Comparison of ENCODE assay signal across 10 mouse cellular contexts in the genomic region with DNA sequence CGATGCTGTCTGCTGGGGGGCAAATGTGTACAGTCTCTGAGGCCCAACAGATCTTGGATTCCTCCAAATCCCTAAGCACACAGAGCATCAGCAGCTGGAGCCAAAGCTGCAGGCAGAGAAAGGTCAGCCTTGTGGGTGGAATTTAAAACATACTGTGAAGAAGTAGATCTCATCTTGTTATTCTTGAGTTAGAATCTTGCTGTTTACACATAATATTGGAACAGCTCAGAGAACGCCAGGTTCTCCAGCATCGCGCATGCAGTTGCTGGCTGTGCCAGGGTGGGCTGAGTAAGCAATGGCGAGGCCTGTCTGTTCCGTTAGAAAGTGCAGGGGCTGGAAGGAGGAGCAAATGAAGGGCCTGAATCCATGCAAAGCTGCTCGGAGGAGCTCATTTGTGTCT. TPM values are rescaled to one million over a fixed set of nuclear protein-coding genes. Genes with fewer than 3 reads are reported as not detected.
DNase-seq lines count a peak whose midpoint lies in the region; ATAC-seq and TF ChIP-seq lines count a peak whose summit lies in the region.
"Had no signal": no experiment of that assay in that cellular context is flagged by ENCODE, and none has a peak within 500 bp of the region (broad histone marks: within the 10 kb centered on the region; RNA-seq: fewer than 3 reads in every experiment).

No protein-coding gene starts in this region.

- no peaks in the 10 kb centered on the region for H3K9me3 ChIP-seq in kidney, postnatal 0 days (replicated peaks; ENCODE audit: low read length)
- no peaks in the 10 kb centered on the region for H3K9me3 ChIP-seq in embryonic facial prominence, embryonic 14.5 days (ENCODE audit: control insufficient read depth, low read length)
- H3K9me3 ChIP-seq in lung, embryonic 16.5 days (ENCODE audit: control insufficient read depth, low read length): no peaks in the 10 kb centered on the region

- DNase-seq in kidney, postnatal 0 days (ENCODE audit: low spot score): peak; percentile 57
- DNase-seq in kidney, postnatal 10 days: no peak
- DNase-seq in adipocyte (ENCODE audit: low spot score) (peak; percentile 32), MN1 (ENCODE audit: low spot score) (no peak)
- DNase-seq in embryonic facial prominence, embryonic 14.5 days (ENCODE audit: low spot score): peak; percentile 62
- DNase-seq in thymus, adult 2 months: no peak
- DNase-seq: adrenal gland, postnatal 14 days; thymus, postnatal 36 days had no signal

- H3K36me3 ChIP-seq in kidney, postnatal 0 days (ENCODE audit: insufficient read depth, low read length): no peaks in the 10 kb centered on the region
- H3K36me3 ChIP-seq in embryonic facial prominence, embryonic 14.5 days (ENCODE audit: control insufficient read depth, insufficient read depth, low read length): no peaks in the 10 kb centered on the region
- H3K36me3 ChIP-seq in lung, embryonic 16.5 days (ENCODE audit: control insufficient read depth, insufficient read depth, low read length): no peaks in the 10 kb centered on the region
- H3K36me3 ChIP-seq in thymus, adult 2 months (ENCODE audit: control insufficient read depth, insufficient read depth, low read length): no peaks in the 10 kb centered on the region

- no peaks in the 10 kb centered on the region for H3K27me3 ChIP-seq in kidney, postnatal 0 days (ENCODE audit: insufficient read depth, low read length)
- no peaks in the 10 kb centered on the region for H3K27me3 ChIP-seq in embryonic facial prominence, embryonic 14.5 days (replicated peaks; ENCODE audit: control insufficient read depth, insufficient read depth, low read length)
- no peaks in the 10 kb centered on the region for H3K27me3 ChIP-seq in lung, embryonic 16.5 days (ENCODE audit: control insufficient read depth, insufficient read depth, low read depth, low read length)
- H3K27me3 ChIP-seq in thymus, adult 2 months (ENCODE audit: control insufficient read depth, insufficient read depth, low read length): no peaks in the 10 kb centered on the region

- no peak for TF ChIP-seq POLR2A in thymus, adult 2 months (IDR thresholded peaks at IDR 0.05; ENCODE audit: control insufficient read depth, extremely low read depth, insufficient read depth, low read length, poor library complexity)

- H3K4me3 ChIP-seq in kidney, postnatal 0 days (replicated peaks; ENCODE audit: low read depth, low read length): no peak overlapping the region
- H3K4me3 ChIP-seq in embryonic facial prominence, embryonic 14.5 days (ENCODE audit: low read depth, low read length): no peak overlapping the region
- H3K4me3 ChIP-seq in lung, embryonic 16.5 days (ENCODE audit: low read length): no peak overlapping the region
- no peak overlapping the region for H3K4me3 ChIP-seq in thymus, adult 2 months (ENCODE audit: control insufficient read depth, insufficient read depth, low read length)

- H3K9ac ChIP-seq in kidney, postnatal 0 days (ENCODE audit: low read depth, low read length): no peak overlapping the region
- H3K9ac ChIP-seq in embryonic facial prominence, embryonic 14.5 days (ENCODE audit: low read depth, low read length): no peak overlapping the region
- no peak overlapping the region for H3K9ac ChIP-seq in lung, embryonic 16.5 days (ENCODE audit: low read length)

- H3K4me2 ChIP-seq in kidney, postnatal 0 days (ENCODE audit: low read length): no peak overlapping the region
- H3K4me2 ChIP-seq in embryonic facial prominence, embryonic 14.5 days (ENCODE audit: low read depth, low read length): no peak overlapping the region
- H3K4me2 ChIP-seq in lung, embryonic 16.5 days (ENCODE audit: low read depth, low read length): no peak overlapping the region

- H3K27ac ChIP-seq in kidney, postnatal 0 days: peak overlapping the region; percentile 25; the same call in 1 of the 2 replicates
- peak overlapping the region; percentile 66 for H3K27ac ChIP-seq in embryonic facial prominence, embryonic 14.5 days (replicated peaks; ENCODE audit: low read depth, low read length)
- H3K27ac ChIP-seq in lung, embryonic 16.5 days (ENCODE audit: low read length): peak overlapping the region; percentile 42
- H3K27ac ChIP-seq in thymus, adult 2 months (ENCODE audit: control insufficient read depth, insufficient read depth, low read length): no peak overlapping the region

- TF ChIP-seq CTCF in kidney, postnatal 0 days (IDR thresholded peaks at IDR 0.05; ENCODE audit: low read depth): no peak
- TF ChIP-seq CTCF in thymus, adult 2 months (IDR thresholded peaks at IDR 0.05; ENCODE audit: borderline replicate concordance, control insufficient read depth, extremely low read depth, insufficient read depth, low read length, poor library complexity): no peak

- no peak for ATAC-seq in kidney, postnatal 0 days (replicated peaks; ENCODE audit: low FRiP score, low read depth)
- ATAC-seq in embryonic facial prominence, embryonic 14.5 days (ENCODE audit: low read depth): no peak
- peak; percentile 21; the same call in 1 of the 2 replicates for ATAC-seq in lung, embryonic 16.5 days (ENCODE audit: low read depth)

- H3K4me1 ChIP-seq in kidney, postnatal 0 days (replicated peaks; ENCODE audit: insufficient read depth, low read length): no peaks in the 10 kb centered on the region; the same call in 1 of the 2 replicates
- peaks cover 16% of the 10 kb centered on the region; the same call in 1 of the 2 replicates for H3K4me1 ChIP-seq in embryonic facial prominence, embryonic 14.5 days (ENCODE audit: control insufficient read depth, insufficient read depth, low read length)
- peaks cover 16% of the 10 kb centered on the region for H3K4me1 ChIP-seq in lung, embryonic 16.5 days (replicated peaks; ENCODE audit: control insufficient read depth, insufficient read depth, low read length)
- H3K4me1 ChIP-seq in thymus, adult 2 months (replicated peaks; ENCODE audit: control insufficient read depth, insufficient read depth, low read length): peaks cover 2% of the 10 kb centered on the region; the same call in 1 of the 2 replicates

- WGBS in kidney, postnatal 0 days: 71% methylated on average over 7 of the region's 7 CpGs
- WGBS in embryonic facial prominence, embryonic 14.5 days: 53% methylated on average over 7 of the region's 7 CpGs
- 42% methylated on average over 7 of the region's 7 CpGs for whole genome bisulfite sequencing in lung, embryonic 16.5 days
- 96% methylated on average over 7 of the region's 7 CpGs for WGBS in thymus, adult 2 months

RNA-seq across cellular contexts. Expression of a gene that starts 11.7 kb away (rescaled TPM):
- 12.0 and 13.9 TPM in 2 replicates for polyA plus RNA-seq in kidney, postnatal 0 days (2015; fragmentation: Nextera tagmentation; extraction: Ambion mirVana)
- 27.9 and 33.5 TPM in 2 replicates for polyA plus RNA-seq in embryonic facial prominence, embryonic 14.5 days (2014; fragmentation: Nextera tagmentation; extraction: Ambion mirVana)
- polyA plus RNA-seq in lung, embryonic 16.5 days (2015; fragmentation: Nextera tagmentation; extraction: Ambion mirVana): 21.2 and 24.7 TPM in 2 replicates
- polyA plus RNA-seq in thymus, adult 2 months (2012; rRNA removed): 12.4 and 17.5 TPM in 2 replicates

RNA-seq across cellular contexts. Expression of a gene that starts 29.2 kb away (rescaled TPM):
- 2.3 and 3.3 TPM in 2 replicates for polyA plus RNA-seq in kidney, postnatal 0 days (2015; fragmentation: Nextera tagmentation; extraction: Ambion mirVana)
- polyA plus RNA-seq in embryonic facial prominence, embryonic 14.5 days (2014; fragmentation: Nextera tagmentation; extraction: Ambion mirVana): 1.4 and 2.0 TPM in 2 replicates
- 0.73 and 0.83 TPM in 2 replicates for polyA plus RNA-seq in lung, embryonic 16.5 days (2015; fragmentation: Nextera tagmentation; extraction: Ambion mirVana)
- 2.1 and 3.1 TPM in 2 replicates for polyA plus RNA-seq in thymus, adult 2 months (2012; rRNA removed)

RNA-seq across cellular contexts. Expression of a gene that starts 39.7 kb away (rescaled TPM):
- polyA plus RNA-seq in kidney, postnatal 0 days (2015; fragmentation: Nextera tagmentation; extraction: Ambion mirVana): 29.4 and 33.9 TPM in 2 replicates
- 7.0 and 9.2 TPM in 2 replicates for polyA plus RNA-seq in embryonic facial prominence, embryonic 14.5 days (2014; fragmentation: Nextera tagmentation; extraction: Ambion mirVana)
- polyA plus RNA-seq in lung, embryonic 16.5 days (2015; fragmentation: Nextera tagmentation; extraction: Ambion mirVana): 15.4 and 20.9 TPM in 2 replicates
- 4.5 and 13.2 TPM in 2 replicates for polyA plus RNA-seq in thymus, adult 2 months (2012; rRNA removed)
- polyA plus RNA-seq: cortical plate, adult 2 months had no signal

RNA-seq across cellular contexts. Expression of a gene that starts 44.2 kb away (rescaled TPM):
- 1,763 and 1,932 TPM in 2 replicates for polyA plus RNA-seq in kidney, postnatal 0 days (2015; fragmentation: Nextera tagmentation; extraction: Ambion mirVana)
- 1,761 and 1,789 TPM in 2 replicates for polyA plus RNA-seq in embryonic facial prominence, embryonic 14.5 days (2014; fragmentation: Nextera tagmentation; extraction: Ambion mirVana)
- 1,316 and 1,484 TPM in 2 replicates for polyA plus RNA-seq in lung, embryonic 16.5 days (2015; fragmentation: Nextera tagmentation; extraction: Ambion mirVana)
- 3,303 and 3,543 TPM in 2 replicates for polyA plus RNA-seq in thymus, adult 2 months (2012; rRNA removed)

Comparison
In these comparisons a context has a peak if more than half of its experiments do, and no peak if none do; other contexts are left out.
1. DNase-seq: peak in kidney, postnatal 0 days (single experiment), adipocyte (single experiment) and embryonic facial prominence, embryonic 14.5 days (single experiment); none in kidney, postnatal 10 days (single experiment), thymus, adult 2 months (single experiment) and MN1 (single experiment).